Mouse (Mus musculus): Measurements from ENCODE around the gene Nkx6-1. TPM values are rescaled to one million over a fixed set of nuclear protein-coding genes. Genes with fewer than 3 reads are reported as not detected.

Gene Nkx6-1
- total and polyA plus RNA-seq, 3 experiments: 0.11 to 0.68 TPM; not detected in 1

DNA sequence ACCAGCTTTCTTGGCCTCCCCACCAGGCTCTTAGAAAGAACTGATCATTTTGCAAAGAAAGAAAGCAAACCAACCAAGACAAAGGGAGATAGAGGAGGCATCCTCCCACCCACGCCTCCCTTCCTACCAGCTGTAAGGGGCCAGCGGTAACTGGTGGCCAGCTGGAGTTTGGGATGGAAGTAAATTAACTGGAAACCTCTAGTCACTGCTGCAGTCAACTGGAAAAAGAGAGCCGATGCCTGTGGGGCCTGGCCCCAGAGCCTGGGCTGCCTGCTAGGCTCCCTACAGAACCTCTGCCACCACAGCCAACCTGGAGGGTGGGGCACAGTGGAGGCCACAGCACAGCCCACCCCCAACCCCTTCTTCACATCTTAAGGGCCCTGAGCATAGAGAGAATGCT lies 8.7 kb downstream of the Nkx6-1 start:
- Histone ChIP-seq H3K4me1 (ENCODE audit: insufficient read depth, low read depth, low read length) (no peaks in the 10 kb centered on the region), H3K27me3 (ENCODE audit: insufficient read depth, low read length) (no peaks in the 10 kb centered on the region), H3K9me3 (replicated peaks) (peaks cover 43% of the 10 kb centered on the region), H3K36me3 (replicated peaks) (no peaks in the 10 kb centered on the region), H3K4me3 (ENCODE audit: low read depth, low read length) (no peak overlapping the region)
- no peak for TF ChIP-seq TAL1 (conservative IDR thresholded peaks at IDR 0.05; ENCODE audit: low read depth, low read length)
- no peak for TF ChIP-seq GATA2 (IDR thresholded peaks at IDR 0.05; ENCODE audit: borderline replicate concordance, low read depth, low read length)
- no peak for TF ChIP-seq CTCF (IDR thresholded peaks at IDR 0.05; ENCODE audit: low read depth, low read length)
- ATAC-seq (ENCODE audit: extremely low read depth, insufficient number of reproducible peaks, low FRiP score, poor library complexity, severe bottlenecking) (no peak), DNase-seq (ENCODE audit: low spot score) (no peak)

DNA sequence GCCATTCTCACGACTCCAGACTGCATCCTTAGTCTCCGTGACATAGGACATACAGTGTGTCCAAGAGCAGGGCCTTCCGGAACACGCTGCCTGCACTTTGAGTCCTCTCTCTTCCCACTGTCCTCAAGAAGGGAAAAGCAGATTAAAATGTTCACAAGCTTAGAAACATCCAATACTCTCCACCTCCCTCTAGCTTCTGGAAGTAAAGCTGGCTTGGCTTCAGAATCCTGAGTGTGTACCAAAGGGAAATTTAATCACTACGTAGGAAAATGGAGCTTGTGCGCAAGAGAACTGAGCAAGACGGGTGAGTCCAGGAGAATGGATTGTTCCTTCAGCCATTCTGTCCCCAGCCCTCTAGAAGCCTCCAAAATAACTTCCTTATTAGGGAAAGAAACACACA lies 9.4 kb downstream of the Nkx6-1 start:
- Histone ChIP-seq H3K4me1 (ENCODE audit: insufficient read depth, low read depth, low read length) (no peaks in the 10 kb centered on the region), H3K27me3 (ENCODE audit: insufficient read depth, low read length) (no peaks in the 10 kb centered on the region), H3K36me3 (replicated peaks) (no peaks in the 10 kb centered on the region), H3K4me3 (ENCODE audit: low read depth, low read length) (no peak overlapping the region), H3K9me3 (replicated peaks) (peaks cover 46% of the 10 kb centered on the region)
- DNase-seq (ENCODE audit: low spot score) (no peak), ATAC-seq (ENCODE audit: extremely low read depth, insufficient number of reproducible peaks, low FRiP score, poor library complexity, severe bottlenecking) (no peak)
- TF ChIP-seq TAL1 (conservative IDR thresholded peaks at IDR 0.05; ENCODE audit: low read depth, low read length) (no peak), GATA1 (IDR thresholded peaks at IDR 0.05; ENCODE audit: borderline replicate concordance, low read length) (no peak), POLR2AphosphoS5 (IDR thresholded peaks at IDR 0.05; ENCODE audit: insufficient replicate concordance, low read depth, low read length) (no peak), CTCF (IDR thresholded peaks at IDR 0.05; ENCODE audit: low read depth, low read length) (no peak), GATA2 (IDR thresholded peaks at IDR 0.05; ENCODE audit: borderline replicate concordance, low read depth, low read length) (no peak)

DNA sequence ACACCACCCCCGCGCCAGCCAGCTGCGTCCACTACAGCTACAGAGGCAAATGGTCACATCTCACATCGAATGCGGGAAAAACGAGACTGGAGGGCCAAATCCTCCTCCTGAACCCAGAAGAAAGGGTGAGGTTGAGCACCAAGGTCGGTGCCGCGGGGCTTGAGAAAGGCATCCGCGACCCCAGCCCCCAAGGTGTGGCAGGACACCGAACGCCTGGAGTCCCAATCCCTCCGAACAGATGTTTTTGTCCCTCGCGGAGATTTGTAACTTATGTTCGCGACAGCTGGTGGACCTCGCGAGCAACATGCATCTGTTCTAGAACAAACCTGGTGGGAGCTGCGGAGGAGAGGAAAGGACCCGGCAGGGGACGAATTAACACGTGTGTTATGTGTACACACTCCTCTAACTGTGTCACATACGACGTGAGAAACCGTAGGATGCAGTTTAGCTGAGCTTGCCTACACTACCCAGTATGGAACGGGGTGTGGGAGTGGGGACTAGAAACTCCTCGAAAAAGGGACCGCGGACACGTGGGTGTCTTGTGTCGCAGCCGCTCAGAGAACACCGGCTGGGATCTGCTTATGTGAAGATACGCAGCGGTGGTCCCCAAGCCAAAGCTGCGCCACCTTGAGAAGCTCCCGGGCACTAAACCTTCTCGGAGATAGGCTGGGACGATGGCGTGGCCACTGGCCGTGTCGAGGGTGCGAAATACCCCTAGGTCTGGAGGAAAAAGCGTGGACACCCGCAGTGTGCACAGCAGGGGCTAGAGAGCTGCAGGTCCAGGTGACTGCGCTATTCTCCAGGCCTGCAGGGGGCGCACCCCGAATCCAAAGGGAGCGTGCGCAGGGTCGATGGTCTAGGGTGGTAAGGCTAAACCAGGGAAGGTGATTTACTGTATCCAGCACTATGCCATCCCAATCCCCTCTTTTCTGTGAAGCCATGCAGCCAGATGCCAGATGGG lies 16.8 kb downstream of the Nkx6-1 start:
- ATAC-seq (ENCODE audit: extremely low read depth, insufficient number of reproducible peaks, low FRiP score, poor library complexity, severe bottlenecking) (no peak), DNase-seq (ENCODE audit: low spot score) (no peak)
- no peaks in the 10 kb centered on the region for H3K36me3 ChIP-seq (replicated peaks)
- TF ChIP-seq GATA1 (IDR thresholded peaks at IDR 0.05; ENCODE audit: borderline replicate concordance, low read length): no peak
- TF ChIP-seq GATA2 (IDR thresholded peaks at IDR 0.05; ENCODE audit: borderline replicate concordance, low read depth, low read length): no peak
- TF ChIP-seq POLR2AphosphoS5 (IDR thresholded peaks at IDR 0.05; ENCODE audit: insufficient replicate concordance, low read depth, low read length): no peak
- TF ChIP-seq CTCF (IDR thresholded peaks at IDR 0.05; ENCODE audit: low read depth, low read length): no peak
- no peak for TF ChIP-seq TAL1 (conservative IDR thresholded peaks at IDR 0.05; ENCODE audit: low read depth, low read length)
- no peak overlapping the region for H3K4me3 ChIP-seq (ENCODE audit: low read depth, low read length)
- H3K27me3 ChIP-seq (ENCODE audit: insufficient read depth, low read length): no peaks in the 10 kb centered on the region
- no peaks in the 10 kb centered on the region for H3K4me1 ChIP-seq (ENCODE audit: insufficient read depth, low read depth, low read length)
- peaks cover 43% of the 10 kb centered on the region for H3K9me3 ChIP-seq (replicated peaks)

DNA sequence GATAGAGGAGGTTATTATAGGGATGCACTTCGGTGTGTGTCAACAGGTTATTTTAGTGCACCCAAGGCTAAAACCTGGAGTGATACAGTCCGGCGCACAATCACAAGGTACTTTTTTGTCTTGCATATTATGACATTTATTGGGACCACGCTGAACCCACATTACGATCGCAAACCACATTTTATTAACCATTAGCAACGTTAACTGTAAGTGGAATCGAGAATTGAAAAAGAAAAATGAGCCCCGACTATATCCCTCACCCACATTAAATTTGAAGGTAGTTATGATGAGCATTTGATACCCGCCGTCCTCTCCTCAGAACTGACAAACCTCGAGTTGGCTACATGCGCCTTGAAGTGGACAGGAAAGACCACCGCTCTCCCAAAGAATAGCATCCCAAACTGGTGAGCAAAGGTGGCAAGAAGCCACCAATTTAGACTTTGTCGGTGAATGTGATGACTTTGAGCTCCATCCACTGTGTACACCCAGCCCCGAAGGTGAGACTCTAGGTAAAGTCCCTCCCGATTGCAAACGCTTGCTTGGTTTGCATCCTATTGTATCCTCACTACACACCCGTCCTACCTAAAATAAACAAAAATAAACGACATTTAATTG lies 17.7 kb downstream of the Nkx6-1 start:
- TF ChIP-seq POLR2AphosphoS5 (IDR thresholded peaks at IDR 0.05; ENCODE audit: insufficient replicate concordance, low read depth, low read length) (no peak), CTCF (IDR thresholded peaks at IDR 0.05; ENCODE audit: low read depth, low read length) (no peak), TAL1 (conservative IDR thresholded peaks at IDR 0.05; ENCODE audit: low read depth, low read length) (no peak), GATA2 (IDR thresholded peaks at IDR 0.05; ENCODE audit: borderline replicate concordance, low read depth, low read length) (no peak), GATA1 (IDR thresholded peaks at IDR 0.05; ENCODE audit: borderline replicate concordance, low read length) (no peak)
- Histone ChIP-seq H3K4me1 (ENCODE audit: insufficient read depth, low read depth, low read length) (no peaks in the 10 kb centered on the region), H3K4me3 (ENCODE audit: low read depth, low read length) (no peak overlapping the region), H3K36me3 (replicated peaks) (no peaks in the 10 kb centered on the region), H3K9me3 (replicated peaks) (peaks cover 49% of the 10 kb centered on the region), H3K27me3 (ENCODE audit: insufficient read depth, low read length) (no peaks in the 10 kb centered on the region)
- ATAC-seq (ENCODE audit: extremely low read depth, insufficient number of reproducible peaks, low FRiP score, poor library complexity, severe bottlenecking): no peak
- DNase-seq (ENCODE audit: low spot score): no peak

DNA sequence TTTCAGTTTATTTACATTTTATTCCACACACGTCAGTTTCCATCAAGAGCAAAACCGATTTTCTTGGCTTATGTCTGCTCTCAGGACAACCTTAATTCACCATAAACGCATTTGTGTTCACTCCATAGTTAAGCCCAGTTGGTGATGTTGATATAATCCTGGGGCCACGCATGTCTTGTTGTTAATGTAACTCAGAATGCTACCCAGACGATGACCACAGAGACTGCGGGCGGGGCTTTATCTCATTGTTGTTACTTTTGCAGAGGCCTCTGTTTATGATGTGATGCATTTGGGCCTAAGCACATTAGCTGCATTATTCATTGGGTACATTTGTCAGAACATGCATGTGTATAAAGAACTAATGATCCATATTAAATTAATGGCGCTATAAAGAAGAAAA lies 19.7 kb downstream of the Nkx6-1 start:
- Histone ChIP-seq H3K4me3 (ENCODE audit: low read depth, low read length) (no peak overlapping the region), H3K27me3 (ENCODE audit: insufficient read depth, low read length) (no peaks in the 10 kb centered on the region), H3K36me3 (replicated peaks) (no peaks in the 10 kb centered on the region), H3K9me3 (replicated peaks) (peaks cover 52% of the 10 kb centered on the region), H3K4me1 (ENCODE audit: insufficient read depth, low read depth, low read length) (no peaks in the 10 kb centered on the region)
- no peak for DNase-seq (ENCODE audit: low spot score)
- no peak for ATAC-seq (ENCODE audit: extremely low read depth, insufficient number of reproducible peaks, low FRiP score, poor library complexity, severe bottlenecking)
- TF ChIP-seq TAL1 (conservative IDR thresholded peaks at IDR 0.05; ENCODE audit: low read depth, low read length): no peak
- TF ChIP-seq GATA2 (IDR thresholded peaks at IDR 0.05; ENCODE audit: borderline replicate concordance, low read depth, low read length): no peak
- no peak for TF ChIP-seq POLR2AphosphoS5 (IDR thresholded peaks at IDR 0.05; ENCODE audit: insufficient replicate concordance, low read depth, low read length)
- no peak for TF ChIP-seq GATA1 (IDR thresholded peaks at IDR 0.05; ENCODE audit: borderline replicate concordance, low read length)
- TF ChIP-seq CTCF (IDR thresholded peaks at IDR 0.05; ENCODE audit: low read depth, low read length): no peak

DNA sequence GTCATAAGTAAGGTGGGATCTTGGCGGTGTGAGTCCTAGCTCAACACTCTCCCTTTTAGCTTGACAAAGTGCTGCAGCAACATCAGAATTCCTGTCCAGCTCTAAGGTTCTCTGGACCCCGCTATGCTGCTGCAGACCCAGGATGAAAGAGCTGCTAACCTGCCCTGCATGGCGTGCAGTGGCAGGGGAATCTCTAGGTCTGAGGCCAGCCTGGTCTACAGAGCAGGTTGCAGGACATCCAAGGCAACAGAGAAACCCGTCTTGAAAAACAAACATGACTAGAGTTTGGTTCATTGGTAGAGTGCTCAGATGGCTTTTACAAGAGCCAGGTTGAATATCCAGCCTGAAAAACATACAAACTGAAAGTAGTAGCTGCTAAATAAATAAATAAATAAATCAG lies 26.7 kb downstream of the Nkx6-1 start:
- Histone ChIP-seq H3K4me3 (ENCODE audit: low read depth, low read length) (no peak overlapping the region), H3K4me1 (ENCODE audit: insufficient read depth, low read depth, low read length) (no peaks in the 10 kb centered on the region), H3K27me3 (ENCODE audit: insufficient read depth, low read length) (no peaks in the 10 kb centered on the region), H3K36me3 (replicated peaks) (no peaks in the 10 kb centered on the region), H3K9me3 (replicated peaks) (peaks cover 50% of the 10 kb centered on the region)
- ATAC-seq (ENCODE audit: extremely low read depth, insufficient number of reproducible peaks, low FRiP score, poor library complexity, severe bottlenecking) (no peak), DNase-seq (ENCODE audit: low spot score) (no peak)
- no peak for TF ChIP-seq POLR2AphosphoS5 (IDR thresholded peaks at IDR 0.05; ENCODE audit: insufficient replicate concordance, low read depth, low read length)
- no peak for TF ChIP-seq CTCF (IDR thresholded peaks at IDR 0.05; ENCODE audit: low read depth, low read length)
- TF ChIP-seq GATA1 (IDR thresholded peaks at IDR 0.05; ENCODE audit: borderline replicate concordance, low read length): no peak
- TF ChIP-seq GATA2 (IDR thresholded peaks at IDR 0.05; ENCODE audit: borderline replicate concordance, low read depth, low read length): no peak
- TF ChIP-seq TAL1 (conservative IDR thresholded peaks at IDR 0.05; ENCODE audit: low read depth, low read length): no peak

Other genes with a start within 250 kb of the Nkx6-1 start
- gene Cds1, start 100.1 kb upstream of the Nkx6-1 start, total RNA-seq (2014; fragmentation: Nextera tagmentation): not detected in 2 replicates
- gene Cds1, start 100.1 kb upstream of the Nkx6-1 start, total RNA-seq (2017): not detected in 2 replicates
- not detected in 2 replicates for gene Cds1, start 100.1 kb upstream of the Nkx6-1 start, polyA plus RNA-seq (2012)